Mouse (Mus musculus) ES-E14 (cell line): Measurements from ENCODE around the gene Tfap4. TPM values are rescaled to one million over a fixed set of nuclear protein-coding genes. Genes with fewer than 3 reads are reported as not detected.
"Not testable (repeated sequence)": the region's sequence is repeated elsewhere in the genome, so short reads cannot be mapped to it uniquely, and the experiment has no call there.

Source experiments
- DNase-seq: peaks from one replicate; pipeline ENCODE4 v3.0.0-alpha.2; 2013; ENCODE audit warnings: low read depth, low spot score
- H3K27ac ChIP-seq: 2 replicates; pipeline ENCODE4 v1.5.1; 2012; ENCODE audit warnings: low read depth, mild to moderate bottlenecking, low read length, moderate library complexity, mixed read lengths; ENCODE audit not compliant: poor library complexity, insufficient read depth, severe bottlenecking
- H3K36me3 ChIP-seq: 2 replicates; pipeline ENCODE4 v1.6.1; 2012; ENCODE audit warnings: mild to moderate bottlenecking, low read length, moderate library complexity, mixed read lengths; ENCODE audit not compliant: control insufficient read depth, poor library complexity, insufficient read depth, severe bottlenecking
- H3K4me1 ChIP-seq, 2 experiments: fragments of 150-350 bp in 1 of 2; sonication (generic) in 1 of 2; 2 replicates each; pipeline ENCODE4 v1.6.1; 2012; ENCODE audit warnings: low read length in 2 of 2, mild to moderate bottlenecking in 1 of 2, mixed read lengths in 1 of 2; ENCODE audit not compliant: control insufficient read depth in 2 of 2, insufficient read depth in 2 of 2, poor library complexity in 1 of 2
- H3K4me3 ChIP-seq, 2 experiments: fragments of 150-350 bp in 1 of 2; sonication (generic) in 1 of 2; 2 replicates each; pipeline ENCODE4 v1.5.1; 2012; ENCODE audit warnings: low read length in 2 of 2, low read depth in 1 of 2, mild to moderate bottlenecking in 1 of 2, mixed read lengths in 1 of 2; ENCODE audit not compliant: insufficient read depth in 1 of 2, poor library complexity in 1 of 2, severe bottlenecking in 1 of 2
- H3K9ac ChIP-seq: 2 replicates; pipeline ENCODE4 v1.6.1; 2012; ENCODE audit warnings: low read depth, mild to moderate bottlenecking, low read length, mixed read lengths; ENCODE audit not compliant: poor library complexity, insufficient read depth, severe bottlenecking
- H3K9me3 ChIP-seq: fragments of 150-350 bp; sonication (generic); 2 replicates; pipeline ENCODE4 v1.6.1; 2012; ENCODE audit warnings: low read depth, mild to moderate bottlenecking, low read length; ENCODE audit not compliant: control insufficient read depth, insufficient read depth
- CHD2 ChIP-seq: IDR thresholded peaks from 2 replicates; pipeline ENCODE4 v1.6.1; 2014; ENCODE audit warnings: mild to moderate bottlenecking, low read depth, low read length, inconsistent platforms
- HCFC1 ChIP-seq: IDR thresholded peaks from 2 replicates; pipeline ENCODE4 v1.6.1; 2012; ENCODE audit warnings: low read length, inconsistent platforms, borderline replicate concordance; ENCODE audit not compliant: insufficient read depth
- MAFK ChIP-seq: IDR thresholded peaks from 2 replicates; pipeline ENCODE4 v1.6.1; 2014; ENCODE audit warnings: mild to moderate bottlenecking, low read depth, low read length, inconsistent platforms; ENCODE audit not compliant: insufficient read depth
- ZC3H11A ChIP-seq: IDR thresholded peaks from 2 replicates; pipeline ENCODE4 v1.6.1; 2012; ENCODE audit warnings: low read depth, mild to moderate bottlenecking, inconsistent platforms, low read length, borderline replicate concordance
- ZNF384 ChIP-seq: IDR thresholded peaks from 2 replicates; pipeline ENCODE4 v1.6.1; 2012; ENCODE audit warnings: low read depth, low read length, inconsistent platforms
- in situ Hi-C, 2 experiments: fragments of 600-800 bp; cut with MboI; formaldehyde crosslinking; loops; one replicate each; pipeline ENCODE4 v1.15.1; 2025; ENCODE audit warnings: low sequenced_read_pairs in 2 of 2, inconsistent platforms in 1 of 2; ENCODE audit not compliant: unreplicated experiment in 2 of 2
- total RNA-seq: library from RNA; depleted of rRNA; stranded (reverse); fragments of 300-350 nt; gene quantifications from 2 replicates; pipeline ENCODE4 v1.2.3, GENCODE M21; 2012

Gene Tfap4
- total RNA-seq, 1 experiment = 15.4 TPM

DNA sequence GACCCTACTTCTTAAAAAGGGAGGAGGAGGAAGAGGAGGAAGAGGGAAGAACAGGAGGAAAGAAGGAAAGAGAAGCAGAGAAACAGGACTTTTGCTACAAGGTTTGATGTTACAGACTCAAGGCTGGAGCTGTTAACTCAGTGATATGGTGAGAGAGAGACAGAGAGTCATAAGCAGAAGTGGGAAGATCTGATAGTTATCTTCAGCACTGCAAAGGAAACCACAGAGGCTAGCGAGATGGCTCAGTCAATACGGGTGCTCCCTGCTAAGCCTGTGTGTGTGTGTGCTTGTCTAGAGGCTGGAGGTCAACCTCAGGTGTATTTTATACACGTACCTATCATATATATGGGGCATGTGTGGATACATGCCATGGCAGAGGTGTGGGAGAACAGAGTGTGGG, 24.2 kb upstream of the Tfap4 start:
- DNase-seq = no peak
- Histone ChIP-seq H3K9me3 (no peaks in the 10 kb centered on the region), H3K27ac (no peak overlapping the region), H3K4me1 (peaks cover 9% of the 10 kb centered on the region in 2 experiments; a peak in 3 of 4 replicates), H3K4me3 (no peak overlapping the region), H3K9ac (no peak overlapping the region), H3K36me3 (no peaks in the 10 kb centered on the region)
- in situ Hi-C loops = no loop called here
- no peak for TF ChIP-seq CHD2
- no peak for TF ChIP-seq MAFK
- TF ChIP-seq ZNF384 = no peak
- TF ChIP-seq ZC3H11A = no peak
- TF ChIP-seq HCFC1 = no peak

DNA sequence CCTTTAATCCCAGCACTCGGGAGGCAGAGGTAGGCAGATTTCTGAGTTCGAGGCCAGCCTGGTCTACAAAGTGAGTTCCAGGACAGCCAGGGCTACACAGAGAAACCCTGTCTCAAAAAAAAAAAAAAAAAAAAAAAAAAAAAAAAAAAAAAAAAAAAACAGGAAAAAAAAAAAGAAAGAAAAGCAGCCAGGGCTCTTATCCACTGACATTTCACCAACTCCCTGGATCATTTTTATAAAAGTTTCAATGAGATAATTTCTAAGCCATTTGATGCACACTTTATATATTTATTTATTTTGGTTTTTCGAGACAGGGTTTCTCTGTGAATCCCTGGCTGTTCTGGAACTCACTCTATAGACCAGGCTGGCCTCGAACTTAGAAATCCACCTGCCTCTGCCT, 21.5 kb upstream of the Tfap4 start:
- DNase-seq, H3K9me3 ChIP-seq, H3K27ac ChIP-seq, H3K36me3 ChIP-seq, H3K9ac ChIP-seq, H3K4me1 ChIP-seq, H3K4me3 ChIP-seq, in situ Hi-C loops: not testable (repeated sequence)
- TF ChIP-seq ZNF384 = peak; percentile 88; the same call in 1 of the 2 replicates

- TF ChIP-seq ZNF384 (no peak), CHD2 (no peak), MAFK (no peak), ZC3H11A (no peak), HCFC1 (no peak)
- in situ Hi-C loops = no loop called here
- no peak overlapping the region for H3K9ac ChIP-seq
- no peak overlapping the region for H3K27ac ChIP-seq
- no peaks in the 10 kb centered on the region for H3K36me3 ChIP-seq
- no peak overlapping the region for H3K4me3 ChIP-seq
- peaks cover 0 to 12% of the 10 kb centered on the region in 2 experiments; a peak in 2 of 4 replicates for H3K4me1 ChIP-seq
- no peaks in the 10 kb centered on the region for H3K9me3 ChIP-seq
- no peak for DNase-seq
These were observed 19.0 kb upstream of the Tfap4 start for GRCm38 (mm10) chr16:4578630-4579029.

DNA sequence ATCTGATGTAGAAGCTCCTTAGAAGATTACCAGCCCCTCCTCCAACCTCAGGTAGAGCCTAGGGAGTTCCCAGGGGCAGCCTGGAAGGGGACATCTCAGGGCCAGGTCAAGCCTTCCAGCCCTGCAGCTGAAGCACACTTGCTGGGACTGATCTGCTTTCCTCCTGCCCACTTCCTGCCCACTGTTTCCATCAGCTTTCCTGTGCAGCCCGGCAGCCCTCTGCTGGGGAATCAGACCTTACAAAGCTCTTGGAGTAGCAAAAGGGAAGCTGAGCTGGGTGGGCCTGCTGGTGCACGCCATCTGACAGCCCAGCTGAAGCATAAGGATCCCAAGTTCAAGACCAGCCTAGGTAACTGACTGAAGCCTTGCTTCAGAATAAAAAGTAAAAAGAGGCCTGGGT, 17.2 kb upstream of the Tfap4 start:
- TF ChIP-seq MAFK = no peak
- TF ChIP-seq ZC3H11A = no peak
- no peak for TF ChIP-seq CHD2
- no peak for TF ChIP-seq ZNF384
- Histone ChIP-seq H3K36me3 (no peaks in the 10 kb centered on the region), H3K4me3 (no peak overlapping the region), H3K4me1 (peaks cover 0 to 12% of the 10 kb centered on the region in 2 experiments; a peak in 2 of 4 replicates), H3K27ac (no peak overlapping the region), H3K9ac (no peak overlapping the region), H3K9me3 (no peaks in the 10 kb centered on the region)
- no peak for DNase-seq
- in situ Hi-C loops = no loop called here

DNA sequence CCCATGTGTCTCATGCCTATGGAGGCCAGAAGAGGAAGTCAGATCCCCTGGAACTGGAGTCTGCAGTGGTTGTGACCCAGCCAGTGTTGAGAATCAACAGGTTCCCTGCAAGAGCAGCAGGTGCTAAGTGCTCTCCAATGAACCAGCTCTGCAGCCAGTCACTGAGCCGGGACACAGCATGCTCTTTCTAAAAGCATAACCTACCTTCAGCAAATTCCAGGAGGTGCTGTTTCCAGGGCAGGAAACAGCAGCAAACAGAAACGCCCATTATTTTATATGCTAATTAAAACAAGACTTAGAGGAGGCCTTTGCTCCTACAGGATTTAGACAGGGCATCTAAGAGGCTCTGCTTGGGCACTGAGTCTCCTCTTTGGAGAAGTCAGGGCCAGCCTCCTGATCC, 16.4 kb upstream of the Tfap4 start:
- DNase-seq = no peak
- H3K4me1 ChIP-seq = peaks cover 0 to 12% of the 10 kb centered on the region in 2 experiments; a peak in 2 of 4 replicates
- H3K9ac ChIP-seq = no peak overlapping the region
- H3K4me3 ChIP-seq = no peak overlapping the region
- TF ChIP-seq ZC3H11A (no peak), ZNF384 (no peak), HCFC1 (no peak), CHD2 (no peak), MAFK (no peak)
- H3K27ac ChIP-seq = no peak overlapping the region
- H3K9me3 ChIP-seq = no peaks in the 10 kb centered on the region
- no peaks in the 10 kb centered on the region for H3K36me3 ChIP-seq
- in situ Hi-C loops = no loop called here
